ENCODE assay signal across 7 mouse cellular contexts in genomic region chr5:76304452-76305341, GRCm38 (mm10). TPM values are rescaled to one million over a fixed set of nuclear protein-coding genes. Genes with fewer than 3 reads are reported as not detected.
DNase-seq lines count a peak whose midpoint lies in the region; ATAC-seq and TF ChIP-seq lines count a peak whose summit lies in the region.

Gene Clock (minus strand): TSS chr5:76304792.

- TF ChIP-seq POLR2A in small intestine, adult 2 months (IDR thresholded peaks at IDR 0.05; ENCODE audit: low read depth, low read length), result peak; percentile 75

- H3K9me3 ChIP-seq in limb, embryonic 11.5 days (ENCODE audit: control insufficient read depth, low read length), result no peaks in the 10 kb centered on the region
- no peaks in the 10 kb centered on the region for H3K9me3 ChIP-seq in midbrain, embryonic 13.5 days

- TF ChIP-seq CTCF in small intestine, adult 2 months (IDR thresholded peaks at IDR 0.05; ENCODE audit: extremely low read depth, insufficient read length, insufficient replicate concordance, low read depth, low read length), result no peak

- DNase-seq in adrenal gland, postnatal 14 days, result peak; percentile 94
- peak; percentile 90 for DNase-seq in embryo, embryonic 9.5 days (ENCODE audit: extremely low spot score)
- peak; percentile 99 for DNase-seq in heart, adult 11 months
- peak; percentile 94 for DNase-seq in kidney, adult 18-20 months
- DNase-seq in limb, embryonic 11.5 days (ENCODE audit: low spot score), result peak; percentile 89

- H3K27ac ChIP-seq in limb, embryonic 11.5 days (replicated peaks; ENCODE audit: low read depth, low read length), result peak within 1 kb of the TSS; percentile 95
- H3K27ac ChIP-seq in midbrain, embryonic 13.5 days, result peak within 1 kb of the TSS; percentile 98
- peak within 1 kb of the TSS; percentile 94 for H3K27ac ChIP-seq in small intestine, adult 2 months (ENCODE audit: insufficient read depth, low read depth, low read length)

- H3K4me1 ChIP-seq in limb, embryonic 11.5 days (ENCODE audit: control insufficient read depth, insufficient read depth, low read length), result no peaks in the 10 kb centered on the region
- peaks cover 34% of the 10 kb centered on the region for H3K4me1 ChIP-seq in midbrain, embryonic 13.5 days (replicated peaks)
- peaks cover 5% of the 10 kb centered on the region; the same call in 1 of the 2 replicates for H3K4me1 ChIP-seq in small intestine, adult 2 months (ENCODE audit: control insufficient read depth, insufficient read depth, insufficient read length, low read length)

- no peaks in the 10 kb centered on the region for H3K36me3 ChIP-seq in limb, embryonic 11.5 days (ENCODE audit: control insufficient read depth, insufficient read depth, low read length)
- H3K36me3 ChIP-seq in midbrain, embryonic 13.5 days, result no peaks in the 10 kb centered on the region
- H3K36me3 ChIP-seq in small intestine, adult 2 months (ENCODE audit: control insufficient read depth, insufficient read depth, low read length), result no peaks in the 10 kb centered on the region

- WGBS in limb, embryonic 11.5 days, result under 1% methylated on average over 80 of the region's 104 CpGs
- 0% methylated on average over 89 of the region's 104 CpGs for WGBS in midbrain, embryonic 13.5 days
- WGBS in small intestine, adult 2 months, result under 1% methylated on average over 103 of the region's 104 CpGs

- peak within 1 kb of the TSS; percentile 86 for H3K9ac ChIP-seq in limb, embryonic 11.5 days (ENCODE audit: low read length)
- H3K9ac ChIP-seq in midbrain, embryonic 13.5 days (replicated peaks), result peak within 1 kb of the TSS; percentile 95

- H3K4me2 ChIP-seq in limb, embryonic 11.5 days (ENCODE audit: low read depth, severe bottlenecking), result peak within 1 kb of the TSS; percentile 85
- H3K4me2 ChIP-seq in midbrain, embryonic 13.5 days (replicated peaks), result peak within 1 kb of the TSS; percentile 83

- no peaks in the 10 kb centered on the region for H3K27me3 ChIP-seq in limb, embryonic 11.5 days (ENCODE audit: control insufficient read depth, insufficient read depth, low read length)
- peaks cover 3% of the 10 kb centered on the region; the same call in 1 of the 2 replicates for H3K27me3 ChIP-seq in midbrain, embryonic 13.5 days
- no peaks in the 10 kb centered on the region for H3K27me3 ChIP-seq in small intestine, adult 2 months (ENCODE audit: control insufficient read depth, insufficient read depth, low read length)

- peak; percentile 89 for ATAC-seq in limb, embryonic 11.5 days (ENCODE audit: insufficient number of reproducible peaks, low FRiP score, low TSS enrichment, low read depth)
- ATAC-seq in midbrain, embryonic 13.5 days, result peak; percentile 91

- peak within 1 kb of the TSS; percentile 93 for H3K4me3 ChIP-seq in limb, embryonic 11.5 days (ENCODE audit: low read depth, low read length)
- H3K4me3 ChIP-seq in midbrain, embryonic 13.5 days (replicated peaks), result peak within 1 kb of the TSS; percentile 96
- H3K4me3 ChIP-seq in small intestine, adult 2 months (ENCODE audit: low read depth, low read length), result peak within 1 kb of the TSS; percentile 81

RNA-seq across cellular contexts. Expression of gene Clock, which starts in this region (rescaled TPM):
- 45.9 and 46.9 TPM in 2 replicates for total RNA-seq in adrenal gland, postnatal 14 days (2021)
- 13.0 and 13.2 TPM in 2 replicates for polyA plus RNA-seq in limb, embryonic 11.5 days (2014; fragmentation: Nextera tagmentation; extraction: Ambion mirVana)
- polyA plus RNA-seq in midbrain, embryonic 13.5 days (2015; fragmentation: Nextera tagmentation; extraction: Ambion mirVana), result 13.0 and 13.9 TPM in 2 replicates
- 7.2 and 12.3 TPM in 2 replicates for polyA plus RNA-seq in small intestine, adult 2 months (2012; rRNA removed)

Comparison
In these comparisons a context has a peak if more than half of its experiments do, and no peak if none do; other contexts are left out.
1. Peak in every context shown above with its lines: DNase-seq, ATAC-seq, H3K4me3 ChIP-seq and H3K27ac ChIP-seq.